Mouse (Mus musculus): Measurements from ENCODE around the gene Nxph4. TPM values are rescaled to one million over a fixed set of nuclear protein-coding genes. Genes with fewer than 3 reads are reported as not detected.
A peak's percentile ranks its signal among the peaks of the same experiment; 100 is the strongest.

Gene Nxph4
- polyA plus RNA-seq, 2 experiments = 7.2 to 17.5 TPM

DNA sequence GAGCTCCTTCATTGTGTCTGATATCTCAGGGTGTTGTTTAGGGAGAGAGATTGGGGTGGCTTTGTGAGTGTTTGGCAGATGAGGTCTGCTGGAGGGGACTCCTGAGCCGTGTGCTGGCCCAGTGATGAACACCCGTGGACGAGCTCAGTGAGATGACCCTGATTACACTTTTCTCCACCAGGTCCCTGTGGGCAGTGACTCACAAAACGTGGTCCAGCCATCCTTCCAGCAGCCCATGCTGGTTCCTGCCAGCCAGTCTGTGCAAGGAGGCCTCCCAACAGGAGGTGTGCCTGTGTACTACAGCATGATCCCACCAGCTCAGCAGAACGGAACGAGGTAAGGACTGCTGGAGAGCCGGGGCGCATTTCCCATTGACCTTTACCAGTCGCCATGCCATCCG lies 49.1 kb downstream of the Nxph4 start:
- Histone ChIP-seq H3K4me2 (replicated peaks; ENCODE audit: low read depth, low read length, severe bottlenecking) (no peak overlapping the region), H3K9ac (ENCODE audit: low read depth, low read length, severe bottlenecking) (no peak overlapping the region), H3K9me3 (ENCODE audit: control insufficient read depth, low read length) (no peaks in the 10 kb centered on the region), H3K27ac (replicated peaks; ENCODE audit: low read depth, low read length) (no peak overlapping the region), H3K4me3 (replicated peaks; ENCODE audit: low read length) (no peak overlapping the region), H3K4me1 (ENCODE audit: control insufficient read depth, insufficient read depth, low read length) (no peaks in the 10 kb centered on the region), H3K36me3 (ENCODE audit: control insufficient read depth, insufficient read depth, low read length) (peaks cover 87% of the 10 kb centered on the region), H3K27me3 (ENCODE audit: control insufficient read depth, insufficient read depth, low read length) (no peaks in the 10 kb centered on the region)
- WGBS = 84% methylated on average over 10 of the region's 10 CpGs
- no peak for ATAC-seq (ENCODE audit: low FRiP score, low read depth)
- DNase-seq (ENCODE audit: low spot score) = no peak
- TF ChIP-seq POLR2A (IDR thresholded peaks at IDR 0.05; ENCODE audit: borderline replicate concordance, extremely low read depth, insufficient read depth, insufficient read length) = no peak

GRCm38 (mm10) chr10:127480833-127481813 lies 53.2 kb downstream of the Nxph4 start:
- no peak for TF ChIP-seq POLR2A (IDR thresholded peaks at IDR 0.05; ENCODE audit: borderline replicate concordance, extremely low read depth, insufficient read depth, insufficient read length)
- H3K27me3 ChIP-seq (ENCODE audit: control insufficient read depth, insufficient read depth, low read length) = no peaks in the 10 kb centered on the region
- no peak overlapping the region for H3K4me2 ChIP-seq (replicated peaks; ENCODE audit: low read depth, low read length, severe bottlenecking)
- no peak for DNase-seq (ENCODE audit: low spot score)
- H3K36me3 ChIP-seq (ENCODE audit: control insufficient read depth, insufficient read depth, low read length) = peaks cover 74% of the 10 kb centered on the region
- H3K9ac ChIP-seq (ENCODE audit: low read depth, low read length, severe bottlenecking) = no peak overlapping the region
- WGBS = 81% methylated on average over 19 of the region's 19 CpGs
- H3K27ac ChIP-seq (replicated peaks; ENCODE audit: low read depth, low read length) = no peak overlapping the region
- no peak overlapping the region for H3K4me3 ChIP-seq (replicated peaks; ENCODE audit: low read length)
- ATAC-seq (ENCODE audit: low FRiP score, low read depth) = no peak
- H3K4me1 ChIP-seq (ENCODE audit: control insufficient read depth, insufficient read depth, low read length) = no peaks in the 10 kb centered on the region
- H3K9me3 ChIP-seq (ENCODE audit: control insufficient read depth, low read length) = no peaks in the 10 kb centered on the region

GRCm38 (mm10) chr10:127479131-127479530 lies 55.2 kb downstream of the Nxph4 start:
- ATAC-seq (ENCODE audit: low FRiP score, low read depth) = no peak
- peak; percentile 44 for DNase-seq (ENCODE audit: low spot score)
- Histone ChIP-seq H3K9me3 (ENCODE audit: control insufficient read depth, low read length) (no peaks in the 10 kb centered on the region), H3K4me2 (replicated peaks; ENCODE audit: low read depth, low read length, severe bottlenecking) (no peak overlapping the region), H3K9ac (ENCODE audit: low read depth, low read length, severe bottlenecking) (no peak overlapping the region), H3K4me1 (ENCODE audit: control insufficient read depth, insufficient read depth, low read length) (no peaks in the 10 kb centered on the region), H3K27ac (replicated peaks; ENCODE audit: low read depth, low read length) (no peak overlapping the region), H3K4me3 (replicated peaks; ENCODE audit: low read length) (no peak overlapping the region), H3K27me3 (ENCODE audit: control insufficient read depth, insufficient read depth, low read length) (no peaks in the 10 kb centered on the region), H3K36me3 (ENCODE audit: control insufficient read depth, insufficient read depth, low read length) (peaks cover 74% of the 10 kb centered on the region)
- TF ChIP-seq POLR2A (IDR thresholded peaks at IDR 0.05; ENCODE audit: borderline replicate concordance, extremely low read depth, insufficient read depth, insufficient read length) = no peak
- 95% methylated on average over 4 of the region's 4 CpGs for WGBS

GRCm38 (mm10) chr10:127477301-127477700 lies 57.1 kb downstream of the Nxph4 start:
- H3K9me3 ChIP-seq (ENCODE audit: control insufficient read depth, low read length) = no peaks in the 10 kb centered on the region
- H3K27me3 ChIP-seq (ENCODE audit: control insufficient read depth, insufficient read depth, low read length) = no peaks in the 10 kb centered on the region
- no peak overlapping the region for H3K4me3 ChIP-seq (replicated peaks; ENCODE audit: low read length)
- DNase-seq (ENCODE audit: low spot score) (no peak), ATAC-seq (ENCODE audit: low FRiP score, low read depth) (no peak)
- H3K36me3 ChIP-seq (ENCODE audit: control insufficient read depth, insufficient read depth, low read length) = peaks cover 74% of the 10 kb centered on the region
- no peak overlapping the region for H3K4me2 ChIP-seq (replicated peaks; ENCODE audit: low read depth, low read length, severe bottlenecking)
- 88% methylated on average over 7 of the region's 7 CpGs for WGBS
- no peak overlapping the region for H3K27ac ChIP-seq (replicated peaks; ENCODE audit: low read depth, low read length)
- H3K9ac ChIP-seq (ENCODE audit: low read depth, low read length, severe bottlenecking) = no peak overlapping the region
- H3K4me1 ChIP-seq (ENCODE audit: control insufficient read depth, insufficient read depth, low read length) = no peaks in the 10 kb centered on the region
- no peak for TF ChIP-seq POLR2A (IDR thresholded peaks at IDR 0.05; ENCODE audit: borderline replicate concordance, extremely low read depth, insufficient read depth, insufficient read length)

- TF ChIP-seq POLR2A (IDR thresholded peaks at IDR 0.05; ENCODE audit: borderline replicate concordance, extremely low read depth, insufficient read depth, insufficient read length) = no peak
- H3K4me2 ChIP-seq (replicated peaks; ENCODE audit: low read depth, low read length, severe bottlenecking) = no peak overlapping the region
- H3K9me3 ChIP-seq (ENCODE audit: control insufficient read depth, low read length) = no peaks in the 10 kb centered on the region
- 82% methylated on average over 3 of the region's 3 CpGs for WGBS
- DNase-seq (ENCODE audit: low spot score) = no peak
- H3K36me3 ChIP-seq (ENCODE audit: control insufficient read depth, insufficient read depth, low read length) = peaks cover 76% of the 10 kb centered on the region
- no peak for ATAC-seq (ENCODE audit: low FRiP score, low read depth)
- H3K4me1 ChIP-seq (ENCODE audit: control insufficient read depth, insufficient read depth, low read length) = no peaks in the 10 kb centered on the region
- no peak overlapping the region for H3K27ac ChIP-seq (replicated peaks; ENCODE audit: low read depth, low read length)
- H3K9ac ChIP-seq (ENCODE audit: low read depth, low read length, severe bottlenecking) = no peak overlapping the region
- no peak overlapping the region for H3K4me3 ChIP-seq (replicated peaks; ENCODE audit: low read length)
- no peaks in the 10 kb centered on the region for H3K27me3 ChIP-seq (ENCODE audit: control insufficient read depth, insufficient read depth, low read length)
Measured at GRCm38 (mm10) chr10:127476541-127476940, 57.8 kb downstream of the Nxph4 start.

Other genes starting within 250 kb of the Nxph4 start
- gene Mbd6, start 245.5 kb downstream of the Nxph4 start, polyA plus RNA-seq (2012; rRNA removed) = 68.1 and 86.6 TPM in 2 replicates
- gene Mbd6, start 245.5 kb downstream of the Nxph4 start, polyA plus RNA-seq (2014; fragmentation: Nextera tagmentation; extraction: Ambion mirVana) = 19.9 and 20.7 TPM in 2 replicates
- gene Mars, start 222.8 kb downstream of the Nxph4 start, polyA plus RNA-seq (2012; rRNA removed) = 78.5 and 79.8 TPM in 2 replicates
- gene Mars, start 222.8 kb downstream of the Nxph4 start, polyA plus RNA-seq (2014; fragmentation: Nextera tagmentation; extraction: Ambion mirVana) = 113 and 114 TPM in 2 replicates
- gene Arhgap9, start 212.6 kb downstream of the Nxph4 start, polyA plus RNA-seq (2012; rRNA removed) = 5.5 and 5.8 TPM in 2 replicates
- 5.6 and 7.5 TPM in 2 replicates for gene Arhgap9, start 212.6 kb downstream of the Nxph4 start, polyA plus RNA-seq (2014; fragmentation: Nextera tagmentation; extraction: Ambion mirVana)
- gene Gli1, start 192.6 kb downstream of the Nxph4 start, polyA plus RNA-seq (2012; rRNA removed) = 118 and 157 TPM in 2 replicates
- gene Gli1, start 192.6 kb downstream of the Nxph4 start, polyA plus RNA-seq (2014; fragmentation: Nextera tagmentation; extraction: Ambion mirVana) = 16.4 and 19.9 TPM in 2 replicates
- gene Inhbe, start 180.1 kb downstream of the Nxph4 start, polyA plus RNA-seq (2012; rRNA removed) = 0.01 TPM in 1 of 2 replicates, not detected in the other
- gene Inhbe, start 180.1 kb downstream of the Nxph4 start, polyA plus RNA-seq (2014; fragmentation: Nextera tagmentation; extraction: Ambion mirVana) = not detected in 2 replicates
- gene Inhbc, start 164.1 kb downstream of the Nxph4 start, polyA plus RNA-seq (2012; rRNA removed) = not detected in 2 replicates
- gene Inhbc, start 164.1 kb downstream of the Nxph4 start, polyA plus RNA-seq (2014; fragmentation: Nextera tagmentation; extraction: Ambion mirVana) = not detected in 2 replicates
- 58.0 and 85.5 TPM in 2 replicates for gene R3hdm2, start 154.2 kb downstream of the Nxph4 start, polyA plus RNA-seq (2012; rRNA removed)
- 38.3 and 39.5 TPM in 2 replicates for gene R3hdm2, start 154.2 kb downstream of the Nxph4 start, polyA plus RNA-seq (2014; fragmentation: Nextera tagmentation; extraction: Ambion mirVana)
- 33.3 and 43.2 TPM in 2 replicates for gene Stac3, start 32.9 kb downstream of the Nxph4 start, polyA plus RNA-seq (2012; rRNA removed)
- gene Stac3, start 32.9 kb downstream of the Nxph4 start, polyA plus RNA-seq (2014; fragmentation: Nextera tagmentation; extraction: Ambion mirVana) = 2.0 and 4.4 TPM in 2 replicates
- 31.7 and 36.9 TPM in 2 replicates for gene Ndufa4l2, start 19.6 kb downstream of the Nxph4 start, polyA plus RNA-seq (2012; rRNA removed)
- gene Ndufa4l2, start 19.6 kb downstream of the Nxph4 start, polyA plus RNA-seq (2014; fragmentation: Nextera tagmentation; extraction: Ambion mirVana) = 44.5 and 62.9 TPM in 2 replicates
- gene Shmt2, start 12.1 kb downstream of the Nxph4 start, polyA plus RNA-seq (2012; rRNA removed) = 146 and 178 TPM in 2 replicates
- 89.4 and 94.6 TPM in 2 replicates for gene Shmt2, start 12.1 kb downstream of the Nxph4 start, polyA plus RNA-seq (2014; fragmentation: Nextera tagmentation; extraction: Ambion mirVana)
- 261 and 271 TPM in 2 replicates for gene Lrp1, start 86.6 kb upstream of the Nxph4 start, polyA plus RNA-seq (2012; rRNA removed)
- 146 and 172 TPM in 2 replicates for gene Lrp1, start 86.6 kb upstream of the Nxph4 start, polyA plus RNA-seq (2014; fragmentation: Nextera tagmentation; extraction: Ambion mirVana)
- 30.7 and 33.5 TPM in 2 replicates for gene Stat6, start 108.4 kb upstream of the Nxph4 start, polyA plus RNA-seq (2012; rRNA removed)
- gene Stat6, start 108.4 kb upstream of the Nxph4 start, polyA plus RNA-seq (2014; fragmentation: Nextera tagmentation; extraction: Ambion mirVana) = 22.2 and 24.6 TPM in 2 replicates
- gene Nemp1, start 132.3 kb upstream of the Nxph4 start, polyA plus RNA-seq (2012; rRNA removed) = 12.3 and 13.9 TPM in 2 replicates
- 9.0 and 10.2 TPM in 2 replicates for gene Nemp1, start 132.3 kb upstream of the Nxph4 start, polyA plus RNA-seq (2014; fragmentation: Nextera tagmentation; extraction: Ambion mirVana)
- gene Nab2, start 134.0 kb upstream of the Nxph4 start, polyA plus RNA-seq (2012; rRNA removed) = 64.5 and 68.3 TPM in 2 replicates
- 16.4 and 19.9 TPM in 2 replicates for gene Nab2, start 134.0 kb upstream of the Nxph4 start, polyA plus RNA-seq (2014; fragmentation: Nextera tagmentation; extraction: Ambion mirVana)
- 1.2 and 1.7 TPM in 2 replicates for gene Myo1a, start 170.6 kb upstream of the Nxph4 start, polyA plus RNA-seq (2012; rRNA removed)
- 0.30 and 0.48 TPM in 2 replicates for gene Myo1a, start 170.6 kb upstream of the Nxph4 start, polyA plus RNA-seq (2014; fragmentation: Nextera tagmentation; extraction: Ambion mirVana)
- 0.58 and 15.2 TPM in 2 replicates for gene Tac2, start 189.9 kb upstream of the Nxph4 start, polyA plus RNA-seq (2012; rRNA removed)
- 0.44 and 0.84 TPM in 2 replicates for gene Tac2, start 189.9 kb upstream of the Nxph4 start, polyA plus RNA-seq (2014; fragmentation: Nextera tagmentation; extraction: Ambion mirVana)
- gene Zbtb39, start 205.0 kb upstream of the Nxph4 start, polyA plus RNA-seq (2012; rRNA removed) = 10.7 and 12.5 TPM in 2 replicates
- 4.2 and 4.4 TPM in 2 replicates for gene Zbtb39, start 205.0 kb upstream of the Nxph4 start, polyA plus RNA-seq (2014; fragmentation: Nextera tagmentation; extraction: Ambion mirVana)
- 0.88 and 1.4 TPM in 2 replicates for gene Gpr182, start 217.2 kb upstream of the Nxph4 start, polyA plus RNA-seq (2012; rRNA removed)
- gene Gpr182, start 217.2 kb upstream of the Nxph4 start, polyA plus RNA-seq (2014; fragmentation: Nextera tagmentation; extraction: Ambion mirVana) = 0.39 and 0.40 TPM in 2 replicates
- 0.11 and 0.12 TPM in 2 replicates for gene Rdh1, start 225.2 kb upstream of the Nxph4 start, polyA plus RNA-seq (2012; rRNA removed)
- gene Rdh1, start 225.2 kb upstream of the Nxph4 start, polyA plus RNA-seq (2014; fragmentation: Nextera tagmentation; extraction: Ambion mirVana) = 0.08 TPM in 1 of 2 replicates, not detected in the other
- 0.15 and 0.16 TPM in 2 replicates for gene Rdh16f1, start 225.2 kb upstream of the Nxph4 start, polyA plus RNA-seq (2012; rRNA removed)
- gene Rdh16f1, start 225.2 kb upstream of the Nxph4 start, polyA plus RNA-seq (2014; fragmentation: Nextera tagmentation; extraction: Ambion mirVana) = 0.59 TPM in 1 of 2 replicates, not detected in the other
- gene Rdh9, start 241.8 kb upstream of the Nxph4 start, polyA plus RNA-seq (2012; rRNA removed) = 0.26 and 0.33 TPM in 2 replicates
- gene Rdh9, start 241.8 kb upstream of the Nxph4 start, polyA plus RNA-seq (2014; fragmentation: Nextera tagmentation; extraction: Ambion mirVana) = 0.30 TPM in 1 of 2 replicates, not detected in the other